In genomic region chr2:173251675-173252074, GRCm38 (mm10) we compare ENCODE assay signal across 10 mouse cellular contexts. TPM values are rescaled to one million over a fixed set of nuclear protein-coding genes. Genes with fewer than 3 reads are reported as not detected.
DNase-seq lines count a peak whose midpoint lies in the region; ATAC-seq and TF ChIP-seq lines count a peak whose summit lies in the region.
"Had no signal": no experiment of that assay in that cellular context is flagged by ENCODE, and none has a peak within 500 bp of the region (broad histone marks: within the 10 kb centered on the region; RNA-seq: fewer than 3 reads in every experiment).

No protein-coding gene starts in this region.

- H3K36me3 ChIP-seq in kidney, adult 2 months (ENCODE audit: control insufficient read depth, insufficient read depth, low read length): no peaks in the 10 kb centered on the region
- H3K36me3 ChIP-seq: limb, embryonic 12.5 days had no signal

- TF ChIP-seq CTCF in kidney, adult 2 months (conservative IDR thresholded peaks at IDR 0.05; ENCODE audit: insufficient read depth, insufficient read length, low read depth, low read length): no peak
- TF ChIP-seq CTCF in embryonic fibroblast, embryonic 13.5 days (IDR thresholded peaks at IDR 0.05; ENCODE audit: borderline replicate concordance, insufficient read depth, low read length): no peak

- peaks cover 55% of the 10 kb centered on the region for H3K4me1 ChIP-seq in kidney, adult 2 months (ENCODE audit: control insufficient read depth, insufficient read depth, low read length)
- H3K4me1 ChIP-seq in embryonic fibroblast, embryonic 13.5 days (ENCODE audit: control insufficient read depth, insufficient read depth, low read length): peaks cover 45% of the 10 kb centered on the region

- WGBS in kidney, adult 2 months: 19% methylated on average over 9 of the region's 9 CpGs

- peak; percentile 35 for ATAC-seq in frontal cortex, adult (ENCODE audit: low TSS enrichment)
- ATAC-seq: inflammation-experienced regulatory T-cells, adult 6 months had no signal

- TF ChIP-seq POLR2A in kidney, adult 2 months (IDR thresholded peaks at IDR 0.05; ENCODE audit: low read depth, low read length): no peak
- TF ChIP-seq POLR2A in embryonic fibroblast, embryonic 13.5 days (IDR thresholded peaks at IDR 0.05; ENCODE audit: low read depth, low read length): no peak

- no peak for DNase-seq in frontal cortex, postnatal 25 days (ENCODE audit: low spot score in 2 of 2)
- peak; percentile 59 for DNase-seq in kidney, adult 2 months
- no peak for DNase-seq in kidney, adult 11 months
- DNase-seq in right cerebral cortex, adult 18-20 months: peak; percentile 74
- DNase-seq in cerebellum, adult 8-10 months: no peak
- no peak for DNase-seq in layer of hippocampus, postnatal 36 days

- H3K27ac ChIP-seq in kidney, adult 2 months (ENCODE audit: insufficient read depth, low read depth, low read length): peak overlapping the region; percentile 6; the same call in 1 of the 2 replicates
- peak overlapping the region; percentile 72 for H3K27ac ChIP-seq in embryonic fibroblast, embryonic 13.5 days (ENCODE audit: insufficient read depth, low read length)
- H3K27ac ChIP-seq: limb, embryonic 12.5 days had no signal

- H3K27me3 ChIP-seq in kidney, adult 2 months (replicated peaks; ENCODE audit: control insufficient read depth, insufficient read depth, low read length): no peaks in the 10 kb centered on the region

- H3K4me3 ChIP-seq in kidney, adult 2 months (ENCODE audit: insufficient read depth, low read depth, low read length): no peak overlapping the region
- H3K4me3 ChIP-seq in embryonic fibroblast, embryonic 13.5 days (ENCODE audit: insufficient read depth, low read length): no peak overlapping the region
- H3K4me3 ChIP-seq: limb, embryonic 12.5 days had no signal

RNA-seq across cellular contexts. Expression of gene Pmepa1, which starts 24.7 kb away (rescaled TPM):
- polyA plus RNA-seq in kidney, adult 2 months (2012; rRNA removed): 35.6 and 44.7 TPM in 2 replicates
- 141 and 142 TPM in 2 replicates for polyA plus RNA-seq in embryonic fibroblast, embryonic 13.5 days (2011; ENCODE audit: insufficient read length, low read depth, missing spikeins)
- total RNA-seq in layer of hippocampus, postnatal 36 days (2021): 10 to 100 TPM; 20.3 to 23.2 TPM

RNA-seq across cellular contexts. Expression of gene Zbp1, which starts 33.0 kb away (rescaled TPM):
- polyA plus RNA-seq in kidney, adult 2 months (2012; rRNA removed): 3.3 and 7.8 TPM in 2 replicates
- 2.6 and 5.6 TPM in 2 replicates for polyA plus RNA-seq in embryonic fibroblast, embryonic 13.5 days (2011; ENCODE audit: insufficient read length, low read depth, missing spikeins)
- total RNA-seq in layer of hippocampus, postnatal 36 days (2021): under 1 TPM in 1 of 2 experiments, not detected in 1; 0.35 TPM
- polyA plus RNA-seq: limb, embryonic 12.5 days had no signal

Comparison
In these comparisons a context has a peak if more than half of its experiments do, and no peak if none do; other contexts are left out.
1. DNase-seq: peak in kidney, adult 2 months (single experiment) and right cerebral cortex, adult 18-20 months (single experiment); none in frontal cortex, postnatal 25 days (0 of 2), kidney, adult 11 months (single experiment), cerebellum, adult 8-10 months (single experiment) and layer of hippocampus, postnatal 36 days (0 of 2).